Mouse (Mus musculus) gastrocnemius, adult 2 months (tissue): ENCODE data around the gene Kcnq5. TPM values are rescaled to one million over a fixed set of nuclear protein-coding genes. Genes with fewer than 3 reads are reported as not detected.
"Not testable (repeated sequence)": the region's sequence is repeated elsewhere in the genome, so short reads cannot be mapped to it uniquely, and the experiment has no call there.

Experiments
- DNase-seq: peaks from one replicate; pipeline ENCODE4 v3.0.0; 2022
- H3K27ac ChIP-seq: fragments of 200-600 bp; 2 replicates; pipeline ENCODE4 v1.8.1; 2022; ENCODE audit warnings: mild to moderate bottlenecking
- H3K4me3 ChIP-seq: fragments of 200-600 bp; 2 replicates; pipeline ENCODE4 v1.8.1; 2022; ENCODE audit warnings: mild to moderate bottlenecking, moderate library complexity
- CTCF ChIP-seq: fragments of 200-600 bp; IDR thresholded peaks from 2 replicates; pipeline ENCODE4 v1.8.1; 2022; ENCODE audit warnings: antibody characterized with exemption, mild to moderate bottlenecking, moderate library complexity
- intact Hi-C: fragments of 180-260 bp; cut with DNase I; formaldehyde crosslinking; loops from one replicate; pipeline ENCODE4 v1.15.1; 2025
- total RNA-seq, 2 experiments: library from RNA; stranded (reverse); gene quantifications; 2 replicates each; pipeline ENCODE4 v1.2.3; 2021

Kcnq5 gene
- total RNA-seq, 2 experiments from 2014 or later, result 9.2 to 18.8 TPM

GRCm38 (mm10) chr1:21600606-21601005 lies 361.1 kb downstream of the Kcnq5 start:
- H3K4me3 ChIP-seq, result no peak overlapping the region
- DNase-seq, result no peak
- intact Hi-C loops, result no loop called here
- no peak for TF ChIP-seq CTCF
- no peak overlapping the region for H3K27ac ChIP-seq

GRCm38 (mm10) chr1:21593872-21594271 lies 367.9 kb downstream of the Kcnq5 start:
- H3K4me3 ChIP-seq, result no peak overlapping the region
- DNase-seq, result no peak
- intact Hi-C loops, result no loop called here
- TF ChIP-seq CTCF, result no peak
- no peak overlapping the region for H3K27ac ChIP-seq

GRCm38 (mm10) chr1:21567397-21567796 lies 394.3 kb downstream of the Kcnq5 start:
- intact Hi-C loops, H3K4me3 ChIP-seq, H3K27ac ChIP-seq, DNase-seq: not testable (repeated sequence)

- Histone ChIP-seq H3K4me3 (no peak overlapping the region), H3K27ac (no peak overlapping the region)
- TF ChIP-seq CTCF, result no peak
- intact Hi-C loops, result no loop called here
- DNase-seq, result no peak
These were observed 407.1 kb downstream of the Kcnq5 start for GRCm38 (mm10) chr1:21554630-21555029.

GRCm38 (mm10) chr1:21552715-21553114 lies 409.0 kb downstream of the Kcnq5 start:
- no peak for TF ChIP-seq CTCF
- no peak overlapping the region for H3K27ac ChIP-seq
- DNase-seq, result no peak
- H3K4me3 ChIP-seq, result no peak overlapping the region
- intact Hi-C loops, result no loop called here

GRCm38 (mm10) chr1:21543909-21544308 lies 417.8 kb downstream of the Kcnq5 start:
- Histone ChIP-seq H3K4me3 (no peak overlapping the region), H3K27ac (no peak overlapping the region)
- no peak for TF ChIP-seq CTCF
- no peak for DNase-seq
- intact Hi-C loops, result no loop called here

- Histone ChIP-seq H3K4me3 (no peak overlapping the region), H3K27ac (no peak overlapping the region)
- DNase-seq, result no peak
- intact Hi-C loops, result no loop called here
- no peak for TF ChIP-seq CTCF
These were observed 422.3 kb downstream of the Kcnq5 start for GRCm38 (mm10) chr1:21539486-21539885.

GRCm38 (mm10) chr1:21530823-21531222 lies 430.9 kb downstream of the Kcnq5 start:
- no peak for TF ChIP-seq CTCF
- intact Hi-C loops, result loop anchor here (5.0 kb wide), 1 partner anchor 431 kb away; the partner anchor contains the start of gene Kcnq5
- DNase-seq, result no peak

GRCm38 (mm10) chr1:21521995-21522394 lies 439.7 kb downstream of the Kcnq5 start:
- TF ChIP-seq CTCF, result peak; percentile 15; the same call in 1 of the 2 replicates
- Histone ChIP-seq H3K27ac (no peak overlapping the region), H3K4me3 (no peak overlapping the region)
- peak; percentile 21 for DNase-seq
- intact Hi-C loops, result loop anchor here (5.0 kb wide), 1 partner anchor 75 kb away; no protein-coding TSS in a partner anchor

More at GRCm38 (mm10) chr1:21530823-21531222, 430.9 kb downstream of the Kcnq5 start:
- H3K27ac ChIP-seq, result peak overlapping the region; percentile 51; the same call in 1 of the 2 replicates
- H3K4me3 ChIP-seq, result no peak overlapping the region

- TF ChIP-seq CTCF, result no peak
- intact Hi-C loops, result loop anchor here (5.0 kb wide), 1 partner anchor 74 kb away; no protein-coding TSS in a partner anchor
- no peak for DNase-seq
- Histone ChIP-seq H3K27ac (peak overlapping the region; percentile 85), H3K4me3 (no peak overlapping the region)
These were observed 440.3 kb downstream of the Kcnq5 start for GRCm38 (mm10) chr1:21521475-21521874.

GRCm38 (mm10) chr1:21520116-21520645 lies 441.6 kb downstream of the Kcnq5 start:
- DNase-seq, result peak; percentile 22
- peak overlapping the region; percentile 51 for H3K4me3 ChIP-seq
- intact Hi-C loops, result loop anchor here (5.0 kb wide), 1 partner anchor 73 kb away; no protein-coding TSS in a partner anchor
- TF ChIP-seq CTCF, result no peak
- peak overlapping the region; percentile 85 for H3K27ac ChIP-seq

- TF ChIP-seq CTCF, result no peak
- no peak for DNase-seq
- intact Hi-C loops, result no loop called here
- no peak overlapping the region for H3K27ac ChIP-seq
- H3K4me3 ChIP-seq, result no peak overlapping the region
These were observed 455.1 kb downstream of the Kcnq5 start for GRCm38 (mm10) chr1:21506665-21507064.

- no peak overlapping the region for H3K4me3 ChIP-seq
- no peak for TF ChIP-seq CTCF
- DNase-seq, result no peak
- no peak overlapping the region for H3K27ac ChIP-seq
- intact Hi-C loops, result no loop called here
These were observed 461.8 kb downstream of the Kcnq5 start for GRCm38 (mm10) chr1:21499815-21500534.
